Mouse (Mus musculus) liver, embryonic 14.5 days (tissue): ENCODE measurements at regions not wholly inside any gene's neighbourhood (a gene's known extent, or its start where the extent isn't known, plus 50 kb on each side); places are given as distances from the start of the nearest gene placed in this dataset.

Experiments
- CTCF ChIP-seq: IDR thresholded peaks from 2 replicates; pipeline ENCODE4 v1.5.1; 2016; ENCODE audit warnings: antibody characterized with exemption, low read depth, control low read depth
- EP300 ChIP-seq: IDR thresholded peaks from 2 replicates; pipeline ENCODE4 v1.6.1; 2016; ENCODE audit warnings: antibody characterized with exemption, low read depth

GRCm38 (mm10) chr13:3712088-3712487 lies 78.3 kb downstream of the Asb13 start:
- TF ChIP-seq CTCF: no peak
- no peak for TF ChIP-seq EP300
